Mouse (Mus musculus): ENCODE measurements around the gene Syt6. TPM values are rescaled to one million over a fixed set of nuclear protein-coding genes. Genes with fewer than 3 reads are reported as not detected.
"Not testable (repeated sequence)": the region's sequence is repeated elsewhere in the genome, so short reads cannot be mapped to it uniquely, and the experiment has no call there.

Gene Syt6
- total RNA-seq, 2 experiments from 2014 or later = not detected

DNA sequence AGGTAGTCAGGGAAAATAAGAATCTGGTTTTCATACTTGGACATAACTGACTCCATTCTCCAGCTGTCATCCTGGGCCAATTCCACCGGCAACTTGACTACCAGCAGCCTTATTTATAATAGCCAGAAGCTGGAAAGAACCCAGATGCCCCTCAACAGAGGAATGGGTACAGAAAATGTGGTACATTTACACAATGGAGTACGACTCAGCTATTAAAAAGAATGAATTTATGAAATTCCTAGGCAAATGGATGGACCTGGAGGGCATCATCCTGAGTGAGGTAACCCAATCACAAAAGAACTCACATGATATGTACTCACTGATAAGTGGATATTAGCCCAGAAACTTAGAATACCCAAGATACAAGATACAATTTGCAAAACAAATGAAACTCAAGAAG lies 70.9 kb downstream of the Syt6 start, which contains the start of gene Atg4a-ps:
Gene Atg4a-ps, minus strand, starts transcription at position 101 of the 400 bp plus-strand sequence.
- DNase-seq; intact Hi-C loops (cut with DNase I): not testable (repeated sequence)

DNA sequence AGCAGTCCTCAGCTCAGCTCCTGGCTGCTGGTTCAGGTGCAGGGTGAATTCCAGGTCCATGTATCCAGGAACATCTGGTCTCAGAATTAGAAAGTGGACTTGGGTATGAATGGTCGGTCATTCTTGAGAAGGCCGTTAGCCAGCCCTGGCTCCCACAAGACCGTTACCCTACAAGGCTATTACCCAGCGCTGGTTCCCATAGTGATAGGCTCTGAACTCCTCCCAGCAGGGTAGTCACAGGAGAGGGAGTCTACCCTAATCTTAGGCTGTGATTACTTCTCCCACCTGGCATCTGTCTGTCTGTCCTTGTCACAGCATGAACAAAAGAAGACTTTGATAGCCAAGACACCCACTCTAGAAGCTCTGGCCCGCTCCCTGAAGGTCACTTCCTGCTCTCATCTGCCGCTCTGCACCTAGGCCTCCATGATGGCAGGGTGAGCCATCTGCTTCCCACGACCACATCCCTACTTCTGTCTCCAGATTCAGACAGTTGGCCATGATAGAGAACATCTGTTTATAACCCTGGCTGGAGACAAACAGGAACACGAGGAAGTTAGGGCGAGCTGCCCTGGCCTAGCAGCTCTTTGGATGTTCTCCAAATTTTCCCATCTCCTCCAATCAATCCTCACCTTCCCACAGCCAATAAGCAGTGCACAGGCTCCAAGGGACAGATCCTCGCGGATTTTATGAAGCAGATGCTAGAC lies 72.3 kb downstream of the Syt6 start:
- DNase-seq = no peak
- intact Hi-C loops (cut with DNase I) = no loop called here

DNA sequence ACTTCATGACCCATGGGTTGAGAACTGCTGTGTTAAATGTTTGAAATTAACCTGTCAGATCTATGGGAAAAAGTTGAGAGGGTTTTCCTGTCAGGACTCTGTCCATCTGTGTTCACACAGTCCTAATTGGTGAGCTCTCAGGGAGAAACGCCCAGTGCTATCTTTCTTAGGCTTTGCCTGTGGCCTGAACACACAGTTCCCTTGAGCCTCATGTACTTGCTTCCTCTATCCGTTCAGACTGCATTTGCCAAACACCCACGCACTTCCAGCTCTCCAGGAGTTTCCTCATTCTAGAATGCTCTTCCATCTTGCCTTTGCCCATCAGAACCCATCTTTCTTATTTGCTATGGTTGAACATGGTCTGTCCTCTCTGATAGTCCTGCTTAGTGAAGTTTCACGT lies 73.5 kb downstream of the Syt6 start:
- intact Hi-C loops (cut with DNase I) = no loop called here
- no peak for DNase-seq

DNA sequence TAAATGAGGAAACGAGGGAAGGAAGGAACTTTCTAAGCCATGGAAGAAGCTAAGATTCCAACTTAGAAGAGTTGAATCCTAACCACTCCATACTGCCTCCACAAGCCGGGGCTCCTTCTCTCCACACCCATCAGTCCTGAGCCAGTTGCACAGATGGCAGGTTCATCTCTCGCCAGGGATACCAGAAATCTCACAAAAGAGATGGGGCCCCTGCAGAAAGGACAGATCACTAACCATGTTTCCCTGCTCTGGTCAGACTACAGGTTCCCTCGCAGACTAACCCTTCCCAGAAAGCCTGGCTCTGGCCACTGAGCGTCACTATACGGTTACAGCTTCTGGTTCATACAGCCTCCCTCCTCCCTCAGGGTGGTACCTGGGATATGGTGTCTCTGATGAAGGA lies 74.7 kb downstream of the Syt6 start:
- DNase-seq = no peak
- intact Hi-C loops (cut with DNase I) = no loop called here

DNA sequence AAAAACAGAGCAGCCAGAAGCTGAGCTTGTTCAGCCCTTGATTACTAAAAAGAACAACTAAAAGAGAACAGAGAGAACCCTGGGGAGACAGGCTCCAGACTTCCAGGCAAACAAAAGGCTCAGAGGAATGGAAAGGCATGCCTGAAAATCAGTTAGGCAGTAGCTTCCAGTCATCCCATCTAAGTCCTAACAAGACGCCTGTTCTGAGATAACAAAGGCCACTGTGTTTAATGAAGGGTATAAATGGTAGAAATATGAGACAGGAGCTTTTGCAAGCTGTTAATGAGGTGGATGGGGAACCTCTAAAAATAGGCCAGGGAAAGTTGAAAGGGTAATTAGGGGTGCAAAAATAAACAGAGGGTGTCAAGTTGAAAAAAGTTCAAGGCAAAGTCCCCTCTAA lies 75.4 kb downstream of the Syt6 start:
- intact Hi-C loops (cut with DNase I) = no loop called here

DNA sequence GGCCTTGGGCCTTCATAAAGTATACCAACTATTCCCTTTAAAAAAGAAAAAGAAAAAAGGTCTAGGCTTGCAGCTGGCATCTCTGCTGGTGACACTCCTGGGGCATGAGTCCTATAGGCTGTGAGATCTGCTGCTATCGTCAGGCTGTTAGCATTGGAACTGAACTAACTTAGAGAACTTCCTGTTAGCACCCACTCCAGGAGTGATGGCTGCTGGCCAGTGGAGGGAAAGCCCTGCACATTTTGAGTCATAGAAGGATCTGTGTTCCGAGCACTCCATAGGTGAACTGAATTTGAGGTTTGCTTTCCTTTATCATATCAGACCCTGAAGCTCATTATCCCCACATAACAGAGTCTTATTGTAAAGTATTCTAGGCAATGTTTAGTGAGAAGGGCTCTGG lies 85.0 kb downstream of the Syt6 start:
- no peak for DNase-seq
- intact Hi-C loops (cut with DNase I) = no loop called here

More for the DNA sequence above, 75.4 kb downstream of the Syt6 start:
- DNase-seq = no peak

DNA sequence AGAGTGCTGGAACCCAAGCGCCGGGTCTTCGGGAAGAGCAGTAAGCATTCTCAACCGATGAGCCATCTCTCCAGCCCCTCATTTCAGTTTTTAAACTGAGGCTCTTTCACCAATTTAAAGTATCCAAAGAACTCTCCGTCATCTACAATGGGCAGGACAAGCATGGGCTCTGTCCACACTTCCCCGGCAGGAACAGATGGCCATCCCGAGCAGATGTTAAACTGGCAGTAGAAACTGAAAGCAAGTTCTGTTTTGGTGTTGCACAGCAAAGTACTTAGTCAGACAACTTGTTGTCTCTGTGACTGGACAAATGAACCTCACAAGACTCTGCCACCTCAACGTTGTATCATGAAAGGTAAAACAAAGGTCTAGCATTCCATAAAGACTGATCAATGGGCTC lies 86.7 kb downstream of the Syt6 start:
- intact Hi-C loops (cut with DNase I) = no loop called here
- no peak for DNase-seq

DNA sequence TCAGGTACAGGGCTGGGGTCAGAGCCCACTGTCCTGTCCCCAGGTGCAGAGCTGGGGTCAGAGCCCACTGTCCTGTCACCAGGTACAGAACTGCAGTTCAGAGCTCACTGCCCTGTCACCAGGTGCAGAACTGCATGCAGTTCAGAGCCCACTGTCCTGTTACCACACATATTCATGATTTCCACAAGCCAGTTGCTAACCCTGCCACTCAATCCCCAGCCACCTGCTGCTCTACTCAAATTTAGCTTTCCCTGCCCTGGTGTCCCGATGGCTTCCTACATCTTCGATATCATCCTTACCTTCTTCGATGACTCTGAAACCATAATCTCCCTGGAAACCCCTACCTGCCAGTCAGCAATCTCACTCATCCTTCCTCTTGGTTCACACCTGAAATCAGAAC lies 88.4 kb downstream of the Syt6 start:
- no peak for DNase-seq
- intact Hi-C loops (cut with DNase I) = no loop called here

DNA sequence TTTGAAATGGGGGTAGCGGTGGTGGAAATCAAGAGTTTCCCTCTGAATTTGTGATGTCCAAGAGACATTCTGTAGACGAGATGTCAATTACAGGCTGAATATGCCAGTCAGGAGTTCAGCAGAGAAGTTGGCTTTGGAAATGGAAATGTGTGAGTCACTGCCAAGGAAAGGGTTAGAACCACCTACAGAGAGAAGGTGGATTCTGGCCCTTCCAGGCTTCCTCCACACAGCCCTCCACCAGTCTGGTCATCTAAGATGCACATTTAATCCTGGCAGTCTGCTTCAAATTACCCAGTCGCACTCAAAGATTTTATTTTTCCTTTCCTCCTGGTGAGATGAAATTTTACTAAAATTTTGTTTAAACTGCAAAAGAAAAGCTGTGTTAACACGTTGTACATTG lies 97.1 kb downstream of the Syt6 start:
- no peak for DNase-seq
- intact Hi-C loops (cut with DNase I) = no loop called here

DNA sequence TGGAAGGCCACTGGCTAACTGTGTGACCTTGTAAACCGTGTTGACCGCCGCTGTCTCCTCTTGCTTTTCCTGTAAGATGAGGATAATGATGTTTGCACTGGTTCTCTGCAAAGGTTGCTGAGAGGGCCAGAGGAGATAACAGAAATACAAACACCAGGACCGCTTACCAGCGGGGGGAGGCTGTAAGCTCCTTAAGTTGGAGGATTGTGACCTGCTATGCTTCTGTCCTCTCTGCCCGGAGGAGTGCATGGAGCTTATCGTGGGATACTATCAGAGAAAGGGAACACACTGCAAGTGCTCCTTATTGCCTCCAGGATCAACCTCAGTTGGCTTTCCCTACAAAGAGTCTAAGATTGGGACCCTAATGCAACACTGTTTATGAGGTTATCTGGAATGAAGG lies 97.7 kb downstream of the Syt6 start:
- no peak for DNase-seq
- intact Hi-C loops (cut with DNase I) = no loop called here

DNA sequence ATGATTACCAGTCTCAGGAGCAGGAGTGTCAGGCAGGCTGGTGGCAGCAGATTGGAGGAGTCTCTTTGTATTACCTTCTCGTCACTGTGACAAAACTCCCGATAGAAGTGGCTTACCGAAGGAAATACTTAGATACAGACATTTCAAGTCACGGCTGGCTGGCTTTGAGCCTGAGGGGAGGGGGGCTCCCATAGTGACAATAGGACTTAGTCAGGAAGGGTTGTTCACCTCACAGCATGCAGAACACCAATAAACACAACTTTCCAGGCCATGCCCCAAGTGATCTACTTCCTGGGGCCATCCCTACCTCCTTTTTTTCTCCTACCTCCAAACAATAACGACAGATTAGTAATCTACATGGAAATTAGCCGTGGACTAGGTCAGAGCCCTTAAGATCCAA lies 103.8 kb downstream of the Syt6 start:
- intact Hi-C loops (cut with DNase I) = no loop called here
- DNase-seq = no peak

DNA sequence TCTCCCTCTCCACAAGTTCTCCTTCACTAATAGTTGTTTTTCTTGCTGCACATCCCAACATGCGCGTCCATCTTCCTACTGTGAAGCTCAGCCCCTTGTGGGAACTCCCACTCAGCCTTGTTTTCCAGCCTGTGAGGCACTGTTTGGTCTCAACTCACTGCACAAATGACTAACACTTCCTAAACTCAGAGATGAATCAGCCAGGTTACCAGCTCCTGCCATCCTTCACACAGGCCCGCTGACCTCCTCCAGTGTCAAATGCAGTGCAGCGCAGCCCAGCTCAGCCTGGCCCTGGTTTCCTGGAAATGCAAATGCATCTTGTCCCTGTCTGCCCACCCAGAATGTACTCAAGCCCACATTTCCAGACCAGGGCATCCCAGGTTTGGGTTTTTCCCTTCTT lies 107.4 kb downstream of the Syt6 start:
- intact Hi-C loops (cut with DNase I) = no loop called here
- no peak for DNase-seq

DNA sequence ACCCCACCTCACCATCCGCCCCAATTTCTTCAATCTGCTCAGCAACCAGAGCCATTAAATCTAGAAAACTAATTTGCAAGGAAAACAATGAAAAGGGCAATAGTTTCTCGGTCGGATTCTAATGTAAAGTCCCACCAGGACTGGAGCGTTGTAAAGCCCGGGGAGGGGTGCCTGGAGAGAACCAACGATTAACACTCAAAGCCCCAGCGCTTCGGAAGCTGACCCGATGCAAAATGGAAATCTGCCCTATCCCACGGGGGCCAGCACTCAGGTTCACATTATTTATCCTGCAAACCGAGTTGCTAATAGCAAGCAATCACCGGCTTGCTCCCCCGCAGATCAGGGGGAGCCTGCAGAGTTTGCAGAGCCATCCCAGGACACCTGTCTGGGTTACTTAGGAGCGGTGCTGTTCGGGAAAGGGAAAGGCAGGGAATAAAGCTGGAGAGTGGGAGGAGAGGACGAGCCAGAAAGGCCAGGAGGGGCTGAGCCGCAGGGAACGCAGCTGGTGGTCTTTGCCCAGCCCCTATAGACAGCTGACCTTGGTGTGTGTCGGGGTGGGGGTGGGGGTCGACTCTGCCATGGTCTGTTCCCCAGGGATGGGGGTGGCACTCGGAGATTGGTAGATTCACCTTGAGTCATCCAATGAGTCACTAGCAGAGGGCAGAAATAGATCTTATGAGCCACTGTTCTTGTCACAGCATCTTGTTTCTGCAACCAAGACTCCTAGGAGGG lies 108.4 kb downstream of the Syt6 start:
- intact Hi-C loops (cut with DNase I) = no loop called here
- DNase-seq = no peak

DNA sequence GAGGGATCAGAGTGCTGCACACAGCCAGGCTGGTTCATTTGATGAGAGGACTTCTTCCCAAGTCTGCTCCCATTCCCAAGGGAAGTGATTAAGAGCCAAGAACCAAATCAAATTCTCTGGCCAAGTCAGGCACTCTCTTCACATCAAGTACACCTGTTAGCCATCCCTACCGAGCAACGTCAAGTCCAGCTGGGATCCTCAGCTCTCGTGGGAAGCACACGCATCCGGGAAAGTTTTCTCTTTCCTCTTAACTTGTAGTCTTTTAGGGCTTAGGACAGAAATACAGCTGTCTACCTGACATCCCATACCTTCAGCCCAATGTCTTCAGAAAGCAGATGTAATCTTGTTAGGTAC lies 108.9 kb downstream of the Syt6 start:
- DNase-seq = no peak
- intact Hi-C loops (cut with DNase I) = no loop called here

DNA sequence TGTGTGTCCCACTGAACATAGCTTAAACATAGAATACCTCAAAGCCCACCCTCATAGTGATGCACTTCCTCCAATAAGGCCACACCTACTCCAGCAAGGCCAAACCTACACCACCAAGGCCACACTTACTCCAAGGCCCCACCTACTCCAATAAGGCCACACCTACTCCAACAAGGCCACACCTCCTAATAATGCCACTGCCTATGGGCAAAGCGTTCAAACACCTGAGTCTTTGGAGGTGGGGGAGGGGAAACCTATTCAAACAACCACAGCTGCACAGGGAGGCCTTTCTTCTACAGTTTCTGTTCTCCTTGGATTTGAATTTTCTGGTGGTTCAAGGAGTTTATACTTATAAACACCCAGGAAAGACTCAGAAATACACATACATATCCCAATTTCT lies 114.0 kb downstream of the Syt6 start:
- intact Hi-C loops (cut with DNase I) = no loop called here
- DNase-seq = no peak

DNA sequence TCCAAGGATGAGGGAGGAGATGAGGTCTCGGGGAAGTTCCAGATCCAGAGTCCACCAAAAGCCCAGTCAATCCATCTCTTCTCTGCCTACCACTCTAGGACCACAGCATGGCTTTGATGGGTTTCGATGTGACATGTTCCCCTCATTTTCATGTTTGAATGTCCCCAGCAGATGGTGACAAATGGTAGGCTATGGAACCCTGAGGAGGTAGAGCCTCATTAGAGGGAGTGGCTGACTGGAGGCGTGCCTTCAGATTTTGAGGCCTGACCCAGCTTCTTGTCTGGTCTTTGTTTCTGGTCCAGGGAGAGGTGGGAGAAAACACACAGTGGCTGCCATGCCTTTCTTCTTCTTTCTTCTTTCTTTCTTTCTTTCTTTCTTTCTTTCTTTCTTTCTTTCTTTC lies 115.5 kb downstream of the Syt6 start:
- intact Hi-C loops (cut with DNase I) = no loop called here
- DNase-seq = peak in 1 of 2 experiments; percentile 11

Small RNA genes within 50 kb of the gene (microRNA-seq; reads per million reads assigned to microRNA genes)
- 0 reads per million in 2 experiments for gene Gm25325

Other genes with a start within 250 kb of the Syt6 start
- 1 to 10 TPM in 1 of 2 experiments, under 1 TPM in 1; 0.37 to 1.4 TPM for gene Atg4a-ps, start 70.8 kb downstream of the Syt6 start, total RNA-seq (2021)
- gene Olfml3, start 162.8 kb downstream of the Syt6 start, total RNA-seq (2021) = 1 to 10 TPM; 4.4 to 5.8 TPM
- gene Gm10964, start 164.1 kb downstream of the Syt6 start, total RNA-seq (2021) = not detected
- 10 to 100 TPM; 53.8 to 61.3 TPM for gene Hipk1, start 216.3 kb downstream of the Syt6 start, total RNA-seq (2021)
- gene Dclre1b, start 234.2 kb downstream of the Syt6 start, total RNA-seq (2021) = 1 to 10 TPM; 2.5 to 5.1 TPM
- 10 to 100 TPM in 1 of 2 experiments, 1 to 10 TPM in 1; 7.4 to 10.8 TPM for gene Ap4b1, start 234.3 kb downstream of the Syt6 start, total RNA-seq (2021)
- gene Gm43064, start 234.3 kb downstream of the Syt6 start, total RNA-seq (2021) = under 1 TPM in 1 of 2 experiments, not detected in 1; 0.49 TPM

Measured in gastrocnemius, postnatal 36 days (tissue).